Mouse (Mus musculus) induced T-regulatory cell, adult 2 months (primary cell): Measurements from ENCODE around the gene Krt81.

Source experiments
- DNase-seq: peaks from one replicate; pipeline ENCODE4 v3.0.0-alpha.2; 2012; ENCODE audit warnings: low read depth

The Krt81 gene

DNA sequence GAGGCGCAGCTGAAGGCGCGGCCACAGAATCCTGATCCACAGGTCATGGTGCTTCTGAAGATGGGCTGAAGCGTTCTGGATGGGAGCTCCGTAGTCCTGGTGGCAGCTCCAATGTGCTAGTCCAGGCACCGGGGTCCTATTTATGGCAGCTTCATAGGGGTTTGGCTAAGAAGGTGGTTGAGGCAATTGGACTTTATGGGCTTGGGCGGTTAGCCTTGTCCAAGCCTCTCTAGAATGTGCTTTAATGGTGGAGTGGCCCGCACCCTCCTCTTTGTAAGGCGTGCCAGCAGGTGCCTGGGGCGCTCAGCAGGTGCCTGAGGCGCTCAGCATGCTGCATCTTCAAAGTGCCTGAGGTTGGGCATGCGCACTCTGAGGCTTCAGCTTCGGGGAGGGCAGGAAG lies at the start of gene Krt81:
Gene Krt81, minus strand, starts transcription at position 101 of the 400 bp plus-strand sequence.
- no peak for DNase-seq

- no peak for DNase-seq
Observed at GRCm38 (mm10) chr15:101508247-101508646, 44.7 kb upstream of the Krt81 start.

DNA sequence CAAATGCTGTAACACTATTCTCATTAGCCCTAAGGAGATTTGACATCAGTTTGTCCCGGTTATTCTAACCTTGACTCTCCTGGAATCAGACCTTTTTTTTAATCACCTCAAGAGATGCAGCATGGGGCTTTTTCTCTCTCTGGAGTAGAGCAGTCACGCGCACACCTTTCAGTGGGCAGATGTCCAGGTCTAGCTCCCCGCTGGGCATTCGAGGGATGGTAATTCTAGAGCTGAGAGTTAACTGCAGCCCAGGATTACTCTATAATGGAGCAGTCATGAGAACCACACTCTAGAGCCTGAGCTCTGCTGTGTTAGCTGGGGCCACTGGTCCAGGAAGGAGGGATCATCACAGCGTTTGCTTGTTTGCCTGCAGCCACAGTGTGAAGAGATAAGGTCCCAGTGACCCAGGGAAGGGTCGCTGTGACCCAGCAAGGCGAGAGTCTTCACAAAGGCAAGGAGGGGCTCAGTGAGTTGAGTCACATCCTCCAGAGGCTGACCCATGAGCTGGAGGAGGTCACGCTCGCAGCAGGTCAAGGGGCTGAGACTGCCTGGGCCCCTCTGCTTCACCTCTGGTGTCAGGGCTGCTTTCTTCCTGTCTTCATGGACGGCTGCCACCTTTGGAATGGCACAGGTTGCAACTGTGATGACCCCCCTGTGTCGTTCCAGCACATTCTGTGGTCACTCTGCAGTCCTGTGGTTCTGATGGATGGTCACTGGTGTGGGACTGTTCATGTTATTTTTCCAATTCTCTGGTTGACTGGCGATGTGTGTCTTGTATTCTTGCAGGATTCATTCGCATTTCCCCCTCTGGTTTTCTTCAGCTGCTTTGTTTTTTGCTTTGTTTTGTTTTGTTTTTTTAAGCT lies 43.6 kb upstream of the Krt81 start:
- no peak for DNase-seq

DNA sequence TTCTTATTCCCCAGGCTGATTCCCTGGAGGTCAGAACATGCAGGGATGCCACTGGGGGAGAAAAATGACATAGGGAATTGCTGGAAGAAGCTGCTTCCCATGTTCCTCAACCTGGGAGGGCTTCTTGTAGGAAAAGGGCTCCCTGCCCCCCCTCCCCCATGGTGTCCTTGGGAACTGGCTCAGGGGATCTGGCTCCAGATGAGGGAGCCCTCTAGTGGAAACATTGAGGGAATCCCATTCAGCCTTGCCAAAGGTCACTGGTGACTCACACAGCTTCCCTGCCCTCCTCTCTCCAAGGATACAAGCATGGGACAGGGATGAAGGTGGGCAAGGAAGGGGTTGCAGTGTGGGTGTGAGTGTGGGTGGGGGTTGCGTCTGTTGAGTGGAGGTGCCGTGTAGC lies 33.6 kb upstream of the Krt81 start:
- DNase-seq: no peak

DNA sequence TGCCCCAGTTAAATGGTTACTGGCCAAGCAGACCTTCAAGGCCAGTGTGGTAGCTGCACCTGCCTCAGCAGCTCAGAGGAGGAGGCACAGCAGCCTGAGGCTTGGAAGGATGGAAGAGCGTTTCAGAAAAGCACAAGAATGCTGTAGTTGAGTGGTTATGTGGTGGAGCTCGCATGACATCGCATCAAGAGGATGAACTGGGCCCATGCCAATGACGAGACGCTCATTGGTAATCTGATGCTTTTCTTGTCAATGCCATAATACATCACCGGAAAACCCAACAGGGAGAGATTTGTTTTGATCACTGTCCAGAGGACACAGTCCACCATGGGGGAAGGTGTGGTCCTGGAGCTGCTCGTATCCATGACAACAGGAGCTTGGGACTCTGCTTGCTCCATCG lies 31.7 kb upstream of the Krt81 start:
- no peak for DNase-seq

GRCm38 (mm10) chr15:101494203-101494602 lies 30.7 kb upstream of the Krt81 start:
- no peak for DNase-seq

GRCm38 (mm10) chr15:101493713-101494112 lies 30.2 kb upstream of the Krt81 start:
- DNase-seq: no peak

DNA sequence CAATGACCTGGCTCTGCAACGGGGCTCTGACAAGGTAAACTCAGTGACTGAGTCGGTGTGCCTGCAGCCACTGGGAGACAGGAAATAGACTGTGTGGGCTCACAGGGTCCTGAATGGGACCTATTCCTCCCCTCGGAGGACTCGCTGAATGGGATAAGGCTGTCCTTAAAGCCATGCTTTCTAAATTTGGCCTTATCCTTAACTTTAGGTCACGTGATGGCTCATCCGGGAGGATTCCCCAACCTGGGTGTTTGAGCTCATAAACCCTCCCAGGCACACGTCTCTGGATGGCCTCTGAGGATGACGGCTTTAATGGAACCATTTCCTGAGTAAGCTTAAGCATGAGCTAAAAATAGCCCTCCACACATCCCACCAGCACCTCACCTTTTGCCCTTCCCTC lies 29.2 kb upstream of the Krt81 start:
- DNase-seq: no peak

DNA sequence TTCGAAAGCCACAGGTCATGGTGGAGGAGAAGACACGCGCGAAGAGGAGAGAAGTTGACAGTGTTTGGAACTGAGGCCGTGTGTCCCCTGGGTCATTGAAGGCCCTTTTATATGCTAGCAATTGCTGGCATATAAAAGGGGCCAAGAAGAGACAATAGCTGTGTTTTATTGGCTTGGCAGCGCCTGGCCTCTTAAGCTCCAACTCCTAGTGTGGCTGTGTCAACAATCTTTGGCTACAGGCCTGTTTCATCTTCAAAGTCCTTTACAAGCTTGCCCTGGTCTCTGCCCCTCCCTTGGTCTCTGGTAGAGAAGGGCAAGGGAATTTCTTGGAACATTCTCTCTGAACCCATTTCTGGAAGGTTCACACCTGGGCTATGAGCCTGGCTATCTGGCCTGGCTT lies 27.9 kb upstream of the Krt81 start, which contains the start of gene Krt83:
Gene Krt83, minus strand, starts transcription at position 82 of the 400 bp plus-strand sequence.
- DNase-seq: no peak

DNA sequence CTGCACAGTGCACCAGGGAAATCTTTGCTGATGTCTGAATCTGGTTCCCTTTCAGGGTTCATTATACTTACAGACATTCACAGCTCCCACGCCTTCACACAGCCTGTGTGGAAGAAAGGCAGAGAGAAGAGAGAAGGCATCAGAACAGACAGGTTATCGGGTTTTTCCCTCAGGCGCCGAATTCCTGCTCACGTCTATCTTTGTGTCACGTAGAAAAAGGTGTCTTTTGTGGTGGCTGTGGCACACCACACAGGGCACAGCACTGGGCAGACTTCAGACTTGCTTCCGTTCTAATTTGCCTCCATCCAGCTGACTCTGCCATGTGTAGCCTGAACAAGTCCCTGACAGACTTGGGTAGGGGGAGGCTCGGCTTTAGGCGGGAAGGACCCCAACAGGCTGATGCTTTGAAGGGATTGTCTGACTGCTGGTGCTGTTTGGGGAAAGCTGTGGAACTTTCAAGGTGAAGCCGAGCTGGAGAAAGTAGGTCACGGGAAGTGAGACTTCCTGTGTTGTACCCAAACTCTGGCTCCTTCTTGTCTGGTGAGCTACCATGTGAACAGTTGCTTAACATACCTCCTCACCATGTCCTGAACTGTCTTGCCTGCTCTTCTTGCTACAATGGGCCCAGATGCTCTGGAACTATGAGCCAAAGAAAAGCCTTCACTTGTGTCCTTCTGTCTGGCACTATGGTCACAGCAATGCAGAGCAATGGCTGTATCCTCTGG lies 22.5 kb upstream of the Krt81 start:
- DNase-seq: peak; percentile 47

DNA sequence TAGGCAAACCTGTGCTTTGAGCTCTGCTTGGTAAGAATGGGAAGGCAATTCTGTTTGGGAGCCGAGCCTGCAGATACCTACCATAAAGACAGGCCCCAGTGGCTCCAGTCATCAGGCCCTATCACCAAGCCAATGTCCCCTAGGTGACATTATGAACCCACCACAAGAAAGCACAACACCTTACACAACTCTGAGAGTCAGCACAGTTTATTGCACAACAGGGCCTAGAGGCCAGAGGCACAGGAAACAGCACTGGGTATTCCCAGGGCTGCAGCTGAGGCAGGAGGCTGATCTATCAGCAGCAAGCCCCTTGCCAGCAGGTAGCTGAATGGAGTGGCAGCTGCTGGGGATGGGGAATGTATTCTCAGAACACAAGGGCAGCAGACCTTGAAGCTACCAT lies 21.4 kb upstream of the Krt81 start:
- DNase-seq: no peak

GRCm38 (mm10) chr15:101483646-101484045 lies 20.1 kb upstream of the Krt81 start:
- DNase-seq: no peak

- no peak for DNase-seq
Observed at GRCm38 (mm10) chr15:101482056-101482455, 18.5 kb upstream of the Krt81 start.

- DNase-seq: no peak
Observed at GRCm38 (mm10) chr15:101479666-101480060, 16.1 kb upstream of the Krt81 start.

GRCm38 (mm10) chr15:101479007-101479665 lies 15.6 kb upstream of the Krt81 start:
- DNase-seq: peak; percentile 46

GRCm38 (mm10) chr15:101472952-101473528 lies 9.5 kb upstream of the Krt81 start, which contains the start of gene Krt86:
Krt86 (plus strand) TSS chr15:101473478.
- peak; percentile 25 for DNase-seq

DNA sequence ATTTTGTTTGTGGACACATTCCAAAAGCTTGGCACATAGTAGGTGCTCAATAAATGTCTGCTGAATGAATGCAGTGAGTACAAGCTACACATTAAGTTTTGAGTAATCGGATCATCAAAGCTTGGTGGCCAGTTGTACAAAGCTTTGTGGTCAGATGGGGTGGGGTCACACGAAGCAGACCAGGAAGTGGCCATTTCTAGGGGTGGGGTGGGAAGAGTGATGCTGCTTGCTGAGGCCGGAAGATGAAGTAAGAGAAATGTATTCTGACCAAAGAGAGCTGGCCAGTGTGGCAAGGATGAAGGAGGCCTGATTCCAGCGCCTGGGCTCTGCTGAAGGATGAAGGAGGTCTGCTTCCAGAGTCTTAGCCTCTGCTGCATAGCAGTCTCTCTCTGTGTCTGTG lies 5.5 kb upstream of the Krt81 start:
- DNase-seq: no peak

DNA sequence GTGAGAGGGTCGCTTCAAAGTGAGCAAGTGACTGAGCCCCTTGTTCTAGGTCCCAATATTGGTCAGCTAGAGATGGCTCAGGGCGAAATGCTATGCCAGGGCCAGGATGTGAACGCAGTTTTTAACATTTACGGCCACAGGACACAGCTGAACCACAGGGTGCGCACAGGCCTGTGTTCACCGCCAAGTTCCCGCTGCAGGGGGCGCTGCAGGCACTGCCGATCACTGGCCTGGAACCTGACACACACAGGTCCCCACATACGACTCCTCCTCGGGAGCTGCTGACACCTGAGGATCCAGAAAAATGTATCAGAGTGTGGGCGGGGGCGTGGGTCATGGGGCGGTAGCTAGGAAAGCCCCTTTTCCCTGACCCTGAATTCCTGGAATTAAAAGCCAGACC lies 4.3 kb downstream of the Krt81 start:
- DNase-seq: no peak

- no peak for DNase-seq
Observed at GRCm38 (mm10) chr15:101458361-101458930, 5.1 kb downstream of the Krt81 start.

DNA sequence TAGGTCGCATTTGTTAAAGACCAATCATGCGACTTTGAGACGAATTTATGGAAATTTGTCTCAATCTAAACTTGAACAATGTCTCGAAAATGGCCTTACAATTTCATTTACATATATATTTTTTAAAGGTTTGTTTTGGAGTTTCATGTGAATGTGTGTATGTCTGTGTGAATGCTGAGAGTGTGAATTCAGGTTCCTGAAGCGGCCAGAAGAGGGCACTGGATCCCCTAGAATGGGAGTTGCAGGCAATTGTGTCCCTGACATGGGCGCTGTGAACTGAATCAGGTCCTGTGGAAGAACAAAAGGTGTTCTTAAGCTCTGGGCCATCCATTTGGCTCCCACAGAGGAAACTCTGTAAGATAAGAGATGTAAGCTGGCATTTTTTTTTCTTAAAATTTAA lies 7.7 kb downstream of the Krt81 start:
- no peak for DNase-seq

DNA sequence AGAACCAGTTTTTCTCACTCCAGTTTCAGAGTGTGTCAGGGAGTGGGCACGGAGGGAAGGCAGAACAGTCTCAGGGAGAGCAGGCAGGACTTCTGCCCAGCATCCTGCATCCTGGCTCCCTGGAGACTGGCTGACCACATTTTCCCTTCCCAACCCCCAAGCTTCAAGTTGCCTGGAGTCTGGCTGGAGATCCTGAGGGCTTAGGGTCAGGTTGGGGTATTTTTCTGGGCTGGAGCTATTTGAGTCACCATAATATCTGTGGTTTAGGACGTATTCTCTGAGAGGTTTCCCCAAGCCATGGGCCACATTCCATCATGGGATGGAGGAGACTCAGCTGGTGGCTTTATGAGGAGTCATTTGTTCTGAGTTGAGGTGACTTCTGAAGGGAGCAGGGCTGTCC lies 8.3 kb downstream of the Krt81 start:
- DNase-seq: no peak

- no peak for DNase-seq
Observed at GRCm38 (mm10) chr15:101454774-101455173, 8.8 kb downstream of the Krt81 start.
